Mouse (Mus musculus) lung, adult 2 months (tissue): ENCODE data around the gene Ccr10. TPM values are rescaled to one million over a fixed set of nuclear protein-coding genes. Genes with fewer than 3 reads are reported as not detected.
A peak's percentile ranks its signal among the peaks of the same experiment; 100 is the strongest.

ENCODE experiments used
- DNase-seq: peaks from one replicate; pipeline ENCODE4 v3.0.0; 2022
- H3K4me1 ChIP-seq: fragments of 200-500 bp; 2 replicates; pipeline ENCODE4 v1.6.1; 2011; ENCODE audit warnings: low read length; ENCODE audit not compliant: control insufficient read depth, insufficient read depth
- H3K4me3 ChIP-seq: fragments of 200-500 bp; replicated peaks from 2 replicates; pipeline ENCODE3; 2011; ENCODE audit warnings: low read depth, mild to moderate bottlenecking, control low read depth, low read length; ENCODE audit errors: extremely low read depth
- CTCF ChIP-seq: fragments of 200-500 bp; IDR thresholded peaks from 2 replicates; pipeline ENCODE4 v1.5.1; 2011; ENCODE audit warnings: mild to moderate bottlenecking, low read length, control low read depth; ENCODE audit not compliant: insufficient read depth
- POLR2A ChIP-seq: fragments of 200-500 bp; IDR thresholded peaks from 2 replicates; pipeline ENCODE4 v1.6.1; 2011; ENCODE audit warnings: low read depth, mild to moderate bottlenecking, control low read depth, low read length, borderline replicate concordance; ENCODE audit errors: extremely low read depth
- WGBS: fragments of 180-500 bp; shearing (Covaris S2); methylation state at CpG from one replicate; pipeline ENCODE4 v1.1.7; 2018; 5-methylcytosine and 5-hydroxymethylcytosine counted together
- polyA plus RNA-seq: library from polyadenylated mRNA; depleted of rRNA; stranded (reverse); fragments of >200 nt; gene quantifications from 2 replicates; pipeline ENCODE4 v1.2.3, GENCODE M21; 2012

The Ccr10 gene
- polyA plus RNA-seq, 1 experiment, result 0.45 TPM

GRCm38 (mm10) chr11:101180846-101181740 is 5.8 kb upstream of the Ccr10 start:
- DNase-seq, result peak; percentile 76
- H3K4me3 ChIP-seq, result no peak overlapping the region
- WGBS, result 33% methylated on average over 10 of the region's 10 CpGs
- no peak for TF ChIP-seq POLR2A
- TF ChIP-seq CTCF, result peak; percentile 93
- H3K4me1 ChIP-seq, result no peaks in the 10 kb centered on the region

GRCm38 (mm10) chr11:101180261-101180660 is 5.0 kb upstream of the Ccr10 start:
- 77% methylated on average over 17 of the region's 17 CpGs for WGBS
- TF ChIP-seq POLR2A, result no peak

GRCm38 (mm10) chr11:101179306-101179705 is 4.1 kb upstream of the Ccr10 start:
- TF ChIP-seq CTCF, result no peak
- no peak for TF ChIP-seq POLR2A
- H3K4me1 ChIP-seq, result peaks cover 2% of the 10 kb centered on the region
- WGBS, result 83% methylated on average over 15 of the region's 15 CpGs
- no peak for DNase-seq
- H3K4me3 ChIP-seq, result no peak overlapping the region

More at GRCm38 (mm10) chr11:101180261-101180660, 5.0 kb upstream of the Ccr10 start:
- Histone ChIP-seq H3K4me1 (no peaks in the 10 kb centered on the region), H3K4me3 (no peak overlapping the region)
- no peak for DNase-seq

GRCm38 (mm10) chr11:101178061-101179058 is 3.1 kb upstream of the Ccr10 start:
- H3K4me1 ChIP-seq, result peaks cover 8% of the 10 kb centered on the region
- TF ChIP-seq CTCF (no peak), POLR2A (no peak)
- WGBS, result 78% methylated on average over 36 of the region's 36 CpGs
- H3K4me3 ChIP-seq, result no peak overlapping the region
- DNase-seq, result no peak

- no peak for TF ChIP-seq POLR2A
- peak; percentile 63 for TF ChIP-seq CTCF
- peak; percentile 41 for DNase-seq
- WGBS, result 41% methylated on average over 22 of the region's 22 CpGs
- Histone ChIP-seq H3K4me1 (peaks cover 15% of the 10 kb centered on the region), H3K4me3 (no peak overlapping the region)
These were observed 1.9 kb upstream of the Ccr10 start for GRCm38 (mm10) chr11:101176933-101177773.

GRCm38 (mm10) chr11:101176117-101176691 is 961 bp upstream of the Ccr10 start:
- 2% methylated on average over 25 of the region's 25 CpGs for WGBS
- no peak overlapping the region for H3K4me3 ChIP-seq
- peaks cover 18% of the 10 kb centered on the region for H3K4me1 ChIP-seq

GRCm38 (mm10) chr11:101175636-101176116 is 433 bp upstream of the Ccr10 start:
- DNase-seq, result no peak
- Histone ChIP-seq H3K4me1 (peaks cover 18% of the 10 kb centered on the region), H3K4me3 (no peak overlapping the region)
- 11% methylated on average over 11 of the region's 11 CpGs for WGBS
- TF ChIP-seq POLR2A, result no peak
- no peak for TF ChIP-seq CTCF

More at GRCm38 (mm10) chr11:101176117-101176691, 961 bp upstream of the Ccr10 start:
- TF ChIP-seq CTCF (0 out of 2 replicates have a peak, but pooled peaks have one; percentile 21), POLR2A (no peak)
- no peak for DNase-seq

GRCm38 (mm10) chr11:101174389-101174745 is 876 bp downstream of the Ccr10 start:
- no peak for DNase-seq
- 38% methylated on average over 9 of the region's 9 CpGs for WGBS
- H3K4me3 ChIP-seq, result peak overlapping the region; percentile 37
- H3K4me1 ChIP-seq, result peaks cover 18% of the 10 kb centered on the region
- no peak for TF ChIP-seq CTCF
